Mouse (Mus musculus): Measurements from ENCODE around the gene Ankrd52. TPM values are rescaled to one million over a fixed set of nuclear protein-coding genes. Genes with fewer than 3 reads are reported as not detected.

Gene Ankrd52
- polyA plus RNA-seq, 1 experiment from 2014 or later = 9.6 TPM

DNA sequence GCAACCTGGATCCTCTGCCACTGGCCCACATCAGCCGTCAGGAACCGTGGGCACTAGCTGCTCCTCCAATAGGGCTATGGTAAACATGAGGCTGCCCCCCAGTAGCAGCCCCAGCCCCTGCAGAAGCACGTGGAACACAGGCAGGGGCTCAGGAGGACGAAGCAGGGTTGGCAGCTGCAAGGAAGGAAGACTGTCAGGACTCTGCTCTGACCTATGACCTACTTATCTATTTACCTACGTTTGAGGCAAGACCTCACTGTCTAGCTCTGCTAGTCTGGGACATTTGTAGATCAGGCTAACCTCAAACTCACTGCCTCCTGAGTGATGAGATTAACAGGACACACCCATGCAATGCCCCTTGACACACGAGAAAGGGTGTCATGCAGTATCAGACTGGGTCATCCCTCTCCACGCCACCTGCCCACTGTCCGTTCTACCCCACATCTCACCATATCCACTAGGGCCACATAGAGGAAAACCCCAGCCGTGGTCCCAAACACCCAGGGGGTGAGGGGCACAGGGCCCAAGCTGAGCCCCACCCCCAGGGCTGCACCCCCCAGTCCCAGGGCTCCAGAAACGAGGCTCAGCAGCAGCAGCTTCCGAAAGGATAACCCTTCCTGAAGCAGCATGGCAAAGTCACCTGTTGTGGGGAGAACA, 19.2 kb downstream of the Ankrd52 start:
- no peaks in the 10 kb centered on the region for H3K27me3 ChIP-seq (ENCODE audit: insufficient read depth, poor library complexity, severe bottlenecking)
- H3K4me3 ChIP-seq = no peak overlapping the region
- H3K4me1 ChIP-seq (replicated peaks) = peaks cover 51% of the 10 kb centered on the region
- no peak overlapping the region for H3K27ac ChIP-seq
- H3K9me3 ChIP-seq = no peaks in the 10 kb centered on the region
- DNase-seq (ENCODE audit: low spot score) = no peak
- 73% methylated on average over 11 of the region's 11 CpGs for WGBS
- H3K36me3 ChIP-seq = peaks cover 76% of the 10 kb centered on the region

DNA sequence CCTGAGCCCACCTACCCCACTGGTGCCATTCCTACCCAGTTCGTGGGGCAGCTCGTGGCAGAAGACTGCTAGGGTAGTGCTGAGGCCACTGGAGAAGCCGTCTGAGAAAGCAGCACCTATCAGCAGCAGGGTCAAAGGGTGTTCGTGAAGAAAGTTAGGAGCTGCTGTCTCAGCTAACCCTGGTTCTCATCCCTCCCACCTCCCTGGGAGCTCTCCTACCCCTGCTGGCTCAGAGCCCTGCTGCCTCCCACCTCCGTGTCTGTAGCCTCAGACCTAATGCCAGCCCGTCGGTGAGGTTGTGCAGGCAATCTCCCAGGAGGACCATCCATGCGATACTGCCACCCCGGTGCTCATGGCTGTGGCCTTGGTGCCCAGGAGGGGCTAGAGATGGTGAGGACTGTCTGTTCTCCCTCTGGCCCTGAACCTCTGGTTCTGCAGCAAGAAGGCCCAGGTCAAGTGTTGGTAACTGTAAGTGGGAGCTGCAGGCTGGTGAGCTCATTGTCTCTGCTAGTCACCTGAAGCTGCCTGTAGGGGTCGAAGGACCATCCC, 19.9 kb downstream of the Ankrd52 start:
- WGBS = 76% methylated on average over 10 of the region's 10 CpGs
- Histone ChIP-seq H3K9me3 (no peaks in the 10 kb centered on the region), H3K27me3 (ENCODE audit: insufficient read depth, poor library complexity, severe bottlenecking) (no peaks in the 10 kb centered on the region), H3K36me3 (peaks cover 76% of the 10 kb centered on the region), H3K4me1 (replicated peaks) (peaks cover 55% of the 10 kb centered on the region), H3K27ac (0 out of 2 replicates have a peak overlapping the region, but pooled peaks have one; percentile 74), H3K4me3 (peak overlapping the region; percentile 9; the same call in 1 of the 2 replicates)
- no peak for DNase-seq (ENCODE audit: low spot score)

DNA sequence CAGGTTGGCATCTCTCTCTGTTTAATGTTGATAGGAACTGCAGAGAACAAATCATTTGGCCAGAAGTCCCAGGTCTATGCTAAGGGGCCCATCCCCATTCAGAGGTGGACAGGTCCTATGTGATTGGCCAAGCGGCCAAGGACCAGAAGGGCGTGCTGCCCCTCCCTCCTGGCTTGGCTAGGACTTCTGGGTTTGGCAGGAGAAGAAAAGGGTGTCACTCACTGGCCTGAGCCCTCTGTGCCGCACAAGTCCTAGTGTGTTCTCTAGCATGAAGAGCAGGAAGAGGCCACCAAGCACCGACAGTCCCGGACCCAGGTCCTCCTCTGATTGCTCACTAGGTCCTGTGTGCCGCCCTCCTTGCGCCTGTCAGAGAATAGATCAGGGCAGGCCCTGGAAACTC, 20.6 kb downstream of the Ankrd52 start:
- H3K4me1 ChIP-seq (replicated peaks) = peaks cover 55% of the 10 kb centered on the region
- H3K9me3 ChIP-seq = no peaks in the 10 kb centered on the region
- WGBS = 62% methylated on average over 7 of the region's 7 CpGs
- H3K27me3 ChIP-seq (ENCODE audit: insufficient read depth, poor library complexity, severe bottlenecking) = no peaks in the 10 kb centered on the region
- H3K36me3 ChIP-seq = peaks cover 74% of the 10 kb centered on the region
- H3K27ac ChIP-seq = peak overlapping the region; percentile 74
- no peak overlapping the region for H3K4me3 ChIP-seq
- no peak for DNase-seq (ENCODE audit: low spot score)

DNA sequence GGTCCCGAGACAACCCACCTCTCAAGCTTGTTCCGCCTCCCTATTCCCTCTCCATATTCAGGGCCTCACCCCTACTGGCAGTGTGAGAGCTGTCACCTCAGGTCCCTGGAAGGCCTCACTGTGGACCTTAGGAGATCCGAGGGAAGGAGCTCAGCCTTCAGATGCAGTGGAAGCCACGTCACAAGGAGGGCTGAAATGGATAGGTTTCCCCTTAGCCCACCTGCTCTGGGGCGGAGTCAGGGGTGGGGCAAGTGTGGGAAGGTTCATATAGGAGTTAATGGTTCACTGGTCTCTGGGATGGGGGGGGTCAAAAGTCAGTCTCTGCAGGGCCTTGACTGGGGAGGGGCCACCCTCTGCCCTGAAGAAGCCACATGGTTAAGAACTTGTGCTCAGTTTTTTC, 23.4 kb downstream of the Ankrd52 start:
- Histone ChIP-seq H3K27me3 (ENCODE audit: insufficient read depth, poor library complexity, severe bottlenecking) (no peaks in the 10 kb centered on the region), H3K4me1 (replicated peaks) (peaks cover 39% of the 10 kb centered on the region), H3K9me3 (no peaks in the 10 kb centered on the region), H3K4me3 (0 out of 2 replicates have a peak overlapping the region, but pooled peaks have one; percentile 20), H3K27ac (no peak overlapping the region), H3K36me3 (peaks cover 66% of the 10 kb centered on the region)
- no peak for DNase-seq (ENCODE audit: low spot score)
- WGBS = 31% methylated on average over 5 of the region's 5 CpGs

DNA sequence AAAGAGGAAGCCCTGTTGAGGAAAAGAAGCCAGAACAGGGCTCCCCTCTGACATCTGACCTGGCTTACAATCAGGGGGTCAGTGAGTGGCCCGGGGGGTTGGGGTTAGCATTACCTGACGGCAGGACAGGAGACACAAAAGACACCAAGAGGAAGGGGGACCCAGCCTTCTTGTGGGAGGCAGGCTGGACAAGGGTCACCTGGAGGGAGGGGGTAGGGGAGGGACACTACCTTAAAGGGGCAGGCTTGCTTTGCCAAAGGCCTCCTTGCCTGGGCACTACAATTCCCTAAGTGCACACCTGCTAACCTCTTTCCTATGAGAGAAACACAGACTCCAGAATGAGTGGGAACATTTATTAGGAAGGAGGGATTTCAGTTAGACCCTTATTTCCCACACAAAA, 24.1 kb downstream of the Ankrd52 start, which contains the start of gene Slc39a5:
Slc39a5 (minus strand) TSS at position 174 of the 400 bp plus-strand sequence.
- Histone ChIP-seq H3K27ac (no peak within 1 kb of the TSS), H3K4me1 (replicated peaks) (peaks cover 36% of the 10 kb centered on the region), H3K27me3 (ENCODE audit: insufficient read depth, poor library complexity, severe bottlenecking) (no peaks in the 10 kb centered on the region), H3K9me3 (no peaks in the 10 kb centered on the region), H3K36me3 (peaks cover 66% of the 10 kb centered on the region), H3K4me3 (0 out of 2 replicates have a peak within 1 kb of the TSS, but pooled peaks have one; percentile 20)
- 13% methylated on average over 2 of the region's 2 CpGs for WGBS
- DNase-seq (ENCODE audit: low spot score) = no peak

DNA sequence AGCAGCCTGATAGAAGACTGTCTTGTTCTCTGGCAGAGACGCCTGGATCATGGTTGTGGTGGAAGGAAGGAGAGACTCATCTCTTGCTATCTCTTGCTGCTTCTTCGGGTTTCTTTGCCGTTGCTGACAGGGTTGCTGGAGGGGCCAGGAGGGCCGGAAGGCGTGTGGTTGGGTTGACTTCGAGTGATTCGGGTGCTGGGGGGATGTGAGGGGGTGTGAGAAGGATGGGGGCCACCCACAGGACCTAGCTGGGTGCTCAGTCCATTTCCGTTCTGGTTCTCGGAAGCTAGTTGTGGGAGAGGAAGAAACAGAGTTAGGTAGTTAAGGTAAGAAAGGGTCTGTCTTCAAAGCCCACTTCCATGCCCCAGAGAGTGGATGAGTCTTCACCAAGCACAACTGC, 24.7 kb downstream of the Ankrd52 start:
- H3K27me3 ChIP-seq (ENCODE audit: insufficient read depth, poor library complexity, severe bottlenecking) = no peaks in the 10 kb centered on the region
- DNase-seq (ENCODE audit: low spot score) = no peak
- peaks cover 66% of the 10 kb centered on the region for H3K36me3 ChIP-seq
- H3K4me1 ChIP-seq (replicated peaks) = peaks cover 35% of the 10 kb centered on the region
- 76% methylated on average over 9 of the region's 9 CpGs for WGBS
- H3K4me3 ChIP-seq = no peak overlapping the region
- no peak overlapping the region for H3K27ac ChIP-seq
- H3K9me3 ChIP-seq = no peaks in the 10 kb centered on the region

DNA sequence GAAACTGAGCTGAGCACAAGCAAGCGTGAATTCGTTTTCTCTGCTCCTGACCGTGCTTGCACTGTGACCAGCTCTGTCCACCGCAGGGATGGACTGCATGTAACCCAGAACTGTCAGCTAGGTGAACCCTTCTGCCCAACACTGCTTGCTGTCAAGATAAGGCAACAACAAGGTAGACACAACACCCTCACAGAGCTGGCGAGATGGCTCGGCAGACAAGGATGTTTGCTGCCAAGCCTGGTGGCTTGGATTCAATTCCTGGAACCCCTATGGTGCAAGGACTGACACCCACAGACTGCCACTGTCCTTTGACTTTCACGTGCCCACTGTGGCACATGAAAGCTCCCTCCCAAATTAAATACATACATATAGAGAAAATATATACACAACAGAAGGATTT, 27.0 kb downstream of the Ankrd52 start:
- 88% methylated on average over 7 of the region's 7 CpGs for WGBS
- H3K36me3 ChIP-seq = peaks cover 66% of the 10 kb centered on the region

DNA sequence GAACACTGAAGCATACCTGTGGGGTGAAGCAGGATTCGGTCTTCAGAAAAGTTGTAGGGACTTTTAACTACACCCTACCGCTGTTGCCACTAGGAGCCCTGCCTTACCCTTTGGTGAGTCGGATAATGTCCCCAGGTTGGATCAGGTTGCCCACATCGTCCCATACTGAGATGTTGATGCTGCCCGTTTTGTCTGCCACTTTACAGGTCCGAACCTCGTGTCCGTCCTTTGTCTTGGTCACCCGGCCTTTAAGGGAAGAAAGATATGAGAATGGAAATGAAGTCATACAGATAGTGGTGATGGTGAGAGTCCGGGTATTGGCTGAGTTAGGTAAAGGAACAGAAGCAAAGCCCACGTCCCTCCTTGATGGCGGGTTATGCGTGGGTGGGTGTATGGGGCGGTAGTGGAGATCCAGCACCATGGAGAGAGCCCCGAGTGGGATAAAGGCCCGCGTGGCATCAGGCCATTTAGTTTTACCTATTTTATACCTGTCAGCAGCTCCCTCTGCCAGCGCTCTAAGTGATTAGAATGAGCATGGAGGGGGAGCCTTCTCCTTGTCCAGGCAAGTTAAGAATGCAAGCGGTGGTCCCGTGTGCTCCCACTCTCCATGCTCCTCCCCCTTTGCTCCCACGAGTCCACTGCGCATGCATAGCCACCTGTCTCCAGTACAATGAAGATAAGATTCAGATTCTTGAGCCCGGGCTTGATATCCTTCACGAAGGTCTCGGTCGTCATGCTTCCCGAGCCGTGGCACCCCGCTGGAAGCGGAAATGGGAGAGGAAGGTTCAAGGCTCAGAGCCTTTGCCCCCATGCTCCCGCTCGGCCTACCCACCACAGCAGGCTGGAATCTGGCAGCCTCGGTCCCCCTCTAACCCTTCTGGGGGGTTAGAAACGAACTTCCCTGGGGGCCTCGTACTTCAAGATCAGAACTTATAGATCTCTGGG, 31.9 kb downstream of the Ankrd52 start:
- Histone ChIP-seq H3K36me3 (peaks cover 44% of the 10 kb centered on the region), H3K4me1 (replicated peaks) (peaks cover 56% of the 10 kb centered on the region), H3K27ac (peak overlapping the region; percentile 96), H3K4me3 (peak overlapping the region; percentile 87), H3K27me3 (ENCODE audit: insufficient read depth, poor library complexity, severe bottlenecking) (no peaks in the 10 kb centered on the region), H3K9me3 (no peaks in the 10 kb centered on the region)
- DNase-seq (ENCODE audit: low spot score) = peak; percentile 53
- WGBS = 19% methylated on average over 35 of the region's 35 CpGs

More for the DNA sequence above, 27.0 kb downstream of the Ankrd52 start:
- DNase-seq (ENCODE audit: low spot score) = no peak
- Histone ChIP-seq H3K4me1 (replicated peaks) (peaks cover 32% of the 10 kb centered on the region), H3K4me3 (no peak overlapping the region), H3K27me3 (ENCODE audit: insufficient read depth, poor library complexity, severe bottlenecking) (no peaks in the 10 kb centered on the region), H3K9me3 (no peaks in the 10 kb centered on the region), H3K27ac (no peak overlapping the region)

DNA sequence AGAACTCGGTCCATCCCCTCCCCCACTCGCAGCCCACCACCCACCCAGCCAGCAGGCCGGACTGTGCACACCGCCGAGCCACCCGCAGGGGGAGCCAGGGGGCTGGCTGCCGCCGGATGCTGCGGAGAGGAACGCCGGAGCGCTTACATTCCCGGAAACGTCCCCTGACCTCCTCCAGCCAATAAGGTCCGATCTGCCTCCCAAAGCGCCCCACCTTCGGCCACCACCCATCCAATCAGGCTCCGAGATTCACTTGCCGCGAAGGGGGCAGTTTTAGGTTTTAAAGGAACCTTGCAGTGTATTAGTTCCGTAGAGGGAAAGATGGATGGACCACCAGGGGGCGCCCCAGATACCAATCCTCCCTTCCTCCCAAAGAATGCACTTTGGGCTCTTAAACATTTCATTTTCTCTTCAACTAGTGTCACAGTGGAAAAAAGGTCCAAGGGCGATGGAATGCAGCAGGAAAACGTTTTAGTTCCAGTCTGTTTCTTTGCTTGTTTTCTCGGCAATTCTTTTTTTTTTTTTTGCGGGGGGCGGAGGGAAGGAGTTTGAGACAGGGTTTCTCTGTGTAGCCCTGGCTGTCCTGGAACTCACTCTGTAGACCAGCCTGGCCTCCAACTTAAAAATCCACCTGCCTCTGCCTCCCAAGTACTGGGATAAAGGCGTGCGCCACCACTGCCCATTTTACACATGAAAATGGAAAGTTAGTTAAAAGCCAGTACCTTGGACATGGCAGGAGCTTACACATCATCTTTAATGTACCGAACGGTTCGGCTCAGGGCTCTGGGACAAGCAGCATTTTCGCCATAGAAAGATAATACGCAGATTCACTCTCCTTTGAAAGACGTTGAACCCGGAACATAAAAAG, 33.0 kb downstream of the Ankrd52 start:
- H3K4me1 ChIP-seq (replicated peaks) = peaks cover 57% of the 10 kb centered on the region
- 5% methylated on average over 36 of the region's 36 CpGs for WGBS
- H3K9me3 ChIP-seq = no peaks in the 10 kb centered on the region
- H3K4me3 ChIP-seq = peak overlapping the region; percentile 87
- H3K27me3 ChIP-seq (ENCODE audit: insufficient read depth, poor library complexity, severe bottlenecking) = no peaks in the 10 kb centered on the region
- peak overlapping the region; percentile 96 for H3K27ac ChIP-seq
- H3K36me3 ChIP-seq = peaks cover 49% of the 10 kb centered on the region
- DNase-seq (ENCODE audit: low spot score) = peak; percentile 98

DNA sequence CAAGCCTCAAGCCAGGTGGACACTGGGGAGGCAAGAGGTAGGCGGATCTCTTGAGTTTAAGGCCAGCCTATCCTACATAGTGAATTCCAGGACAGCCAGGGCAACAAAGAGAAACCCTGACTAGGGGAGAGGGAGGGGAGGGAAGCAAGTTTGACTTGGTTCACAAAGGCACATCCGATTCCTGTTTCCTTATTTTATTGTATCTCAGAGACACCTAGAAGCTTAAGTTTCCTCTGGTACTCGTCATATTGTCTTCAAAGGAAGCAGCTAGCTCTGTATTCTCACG, 33.6 kb downstream of the Ankrd52 start:
- Histone ChIP-seq H3K4me1 (replicated peaks) (peaks cover 57% of the 10 kb centered on the region), H3K4me3 (peak overlapping the region; percentile 87), H3K27me3 (ENCODE audit: insufficient read depth, poor library complexity, severe bottlenecking) (no peaks in the 10 kb centered on the region), H3K36me3 (peaks cover 51% of the 10 kb centered on the region), H3K27ac (peak overlapping the region; percentile 96), H3K9me3 (no peaks in the 10 kb centered on the region)
- DNase-seq (ENCODE audit: low spot score) = no peak
- 19% methylated on average over 4 of the region's 4 CpGs for WGBS

DNA sequence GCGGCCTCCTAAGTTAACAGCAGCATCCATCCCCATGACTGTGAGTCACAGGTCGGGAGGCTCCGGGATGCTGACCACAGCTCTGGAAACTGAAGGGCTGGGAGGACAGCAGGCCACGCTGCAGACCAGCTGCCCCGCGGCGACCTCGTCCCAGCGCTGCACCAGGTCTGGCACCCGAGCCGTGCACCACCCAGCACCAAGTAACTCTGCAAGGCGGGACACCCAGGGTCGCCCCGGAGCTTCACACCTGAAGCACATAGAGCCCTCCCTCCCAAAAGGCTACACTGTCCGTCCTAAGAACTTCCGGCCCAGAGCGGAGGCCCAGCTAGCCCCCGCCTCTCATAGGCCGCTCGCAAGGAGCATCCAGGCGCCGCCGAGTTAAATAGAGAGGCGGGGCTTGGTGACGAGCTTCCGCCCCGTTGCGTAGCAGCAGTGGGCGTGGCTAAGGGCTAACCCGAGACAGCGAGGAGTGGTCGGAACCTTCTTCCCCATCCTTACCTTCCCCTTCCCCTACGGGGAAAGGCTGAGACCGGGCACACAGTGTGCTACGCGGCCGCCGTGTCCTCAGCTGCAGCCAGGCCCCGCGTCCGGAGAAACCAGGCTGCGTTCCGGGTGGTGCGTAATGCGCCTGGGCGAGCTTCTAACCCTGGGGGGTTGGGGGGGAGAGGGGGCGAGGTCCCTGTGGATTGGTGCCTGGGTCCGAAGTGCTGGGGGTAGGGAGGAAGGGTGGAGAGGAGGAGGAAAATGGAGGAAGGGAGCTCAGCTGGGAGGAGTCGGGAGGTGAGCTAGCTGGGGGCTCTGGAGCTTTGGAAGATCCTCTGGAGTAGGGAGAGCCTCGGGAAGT, 34.5 kb downstream of the Ankrd52 start, which contains the start of the genes Nabp2 and Rnf41:
Nabp2 (minus strand) TSS at position 282 of the 844 bp plus-strand sequence.
Rnf41 (plus strand) TSS at position 447 of the 844 bp plus-strand sequence.
- Histone ChIP-seq H3K4me1 (replicated peaks) (peaks cover 57% of the 10 kb centered on the region), H3K27me3 (ENCODE audit: insufficient read depth, poor library complexity, severe bottlenecking) (no peaks in the 10 kb centered on the region), H3K36me3 (peaks cover 51% of the 10 kb centered on the region), H3K27ac (peak within 1 kb of the TSS; percentile 96), H3K4me3 (peak within 1 kb of the TSS; percentile 87), H3K9me3 (no peaks in the 10 kb centered on the region)
- under 1% methylated on average over 50 of the region's 50 CpGs for WGBS
- DNase-seq (ENCODE audit: low spot score) = peak; percentile 99

Data from hindbrain, embryonic 10.5 days (tissue).